Mouse (Mus musculus): ENCODE measurements around the gene Csf1.

The Csf1 gene

GRCm38 (mm10) chr3:107759929-107760581, at the start of gene Csf1:
Gene Csf1 (minus strand): TSS chr3:107760469.
- peak; percentile 86 for DNase-seq (ENCODE audit: low spot score)

- no peak for DNase-seq (ENCODE audit: low spot score)
Observed at GRCm38 (mm10) chr3:107808013-107808750, 47.9 kb upstream of the Csf1 start.

GRCm38 (mm10) chr3:107807386-107807974, 47.2 kb upstream of the Csf1 start:
- no peak for DNase-seq (ENCODE audit: low spot score)

- DNase-seq (ENCODE audit: low spot score), result no peak
Observed at GRCm38 (mm10) chr3:107806916-107807315, 46.6 kb upstream of the Csf1 start.

- DNase-seq (ENCODE audit: low spot score), result no peak
Observed at GRCm38 (mm10) chr3:107804799-107805198, 44.5 kb upstream of the Csf1 start.

GRCm38 (mm10) chr3:107802185-107802946, 42.1 kb upstream of the Csf1 start:
- no peak for DNase-seq (ENCODE audit: low spot score)

GRCm38 (mm10) chr3:107798946-107799345, 38.7 kb upstream of the Csf1 start:
- no peak for DNase-seq (ENCODE audit: low spot score)

GRCm38 (mm10) chr3:107796191-107796983, 36.1 kb upstream of the Csf1 start:
- no peak for DNase-seq (ENCODE audit: low spot score)

GRCm38 (mm10) chr3:107794890-107795289, 34.6 kb upstream of the Csf1 start:
- DNase-seq (ENCODE audit: low spot score), result no peak

- DNase-seq (ENCODE audit: low spot score), result peak; percentile 83
Observed at GRCm38 (mm10) chr3:107793300-107794201, 33.3 kb upstream of the Csf1 start.

- DNase-seq (ENCODE audit: low spot score), result no peak
Observed at GRCm38 (mm10) chr3:107792736-107793135, 32.5 kb upstream of the Csf1 start.

GRCm38 (mm10) chr3:107790766-107791303, 30.6 kb upstream of the Csf1 start:
- no peak for DNase-seq (ENCODE audit: low spot score)

GRCm38 (mm10) chr3:107790227-107790626, 30.0 kb upstream of the Csf1 start:
- DNase-seq (ENCODE audit: low spot score), result no peak

GRCm38 (mm10) chr3:107788885-107789284, 28.6 kb upstream of the Csf1 start:
- no peak for DNase-seq (ENCODE audit: low spot score)

- DNase-seq (ENCODE audit: low spot score), result no peak
Observed at GRCm38 (mm10) chr3:107787613-107788501, 27.6 kb upstream of the Csf1 start.

- DNase-seq (ENCODE audit: low spot score), result no peak
Observed at GRCm38 (mm10) chr3:107786980-107787612, 26.8 kb upstream of the Csf1 start.

GRCm38 (mm10) chr3:107786344-107786743, 26.1 kb upstream of the Csf1 start:
- no peak for DNase-seq (ENCODE audit: low spot score)

- no peak for DNase-seq (ENCODE audit: low spot score)
Observed at GRCm38 (mm10) chr3:107785546-107785945, 25.3 kb upstream of the Csf1 start.

- no peak for DNase-seq (ENCODE audit: low spot score)
Observed at GRCm38 (mm10) chr3:107783315-107783714, 23.0 kb upstream of the Csf1 start.

All from adipocyte (in vitro differentiated cells).